Mouse (Mus musculus) heart, adult 2 months (tissue): ENCODE results near the gene Nudt15. TPM values are rescaled to one million over a fixed set of nuclear protein-coding genes. Genes with fewer than 3 reads are reported as not detected.
A peak's percentile ranks its signal among the peaks of the same experiment; 100 is the strongest.

Source experiments
- DNase-seq, 2 experiments: peaks; one replicate each; pipeline ENCODE4 v3.0.0; 2021
- H3K27ac ChIP-seq: fragments of 200-600 bp; 2 replicates; pipeline ENCODE4 v1.8.1; 2022
- H3K27me3 ChIP-seq: fragments of 200-500 bp; 2 replicates; pipeline ENCODE4 v1.6.1; 2012; ENCODE audit warnings: mild to moderate bottlenecking, low read length, inconsistent platforms, mixed read lengths; ENCODE audit not compliant: control insufficient read depth, insufficient read depth
- H3K36me3 ChIP-seq: fragments of 200-500 bp; 2 replicates; pipeline ENCODE4 v1.6.1; 2012; ENCODE audit warnings: low read length, inconsistent platforms; ENCODE audit not compliant: control insufficient read depth, insufficient read depth
- H3K4me1 ChIP-seq: fragments of 200-500 bp; 2 replicates; pipeline ENCODE4 v1.6.1; 2011; ENCODE audit warnings: low read length; ENCODE audit not compliant: control insufficient read depth, insufficient read depth
- H3K4me3 ChIP-seq: fragments of 200-600 bp; 2 replicates; pipeline ENCODE4 v1.8.1; 2022
- H3K79me2 ChIP-seq: fragments of 200-500 bp; replicated peaks from 2 replicates; pipeline ENCODE4 v1.6.1; 2012; ENCODE audit warnings: mild to moderate bottlenecking, inconsistent platforms, low read length, moderate library complexity, mixed read lengths; ENCODE audit not compliant: control insufficient read depth, insufficient read depth
- H3K9ac ChIP-seq: fragments of 200-500 bp; 2 replicates; pipeline ENCODE4 v1.6.1; 2012; ENCODE audit warnings: low read depth, mild to moderate bottlenecking, control low read depth, inconsistent platforms, low read length, mixed read lengths
- CTCF ChIP-seq: fragments of 200-600 bp; IDR thresholded peaks from 2 replicates; pipeline ENCODE4 v1.8.1; 2022; ENCODE audit warnings: antibody characterized with exemption, mild to moderate bottlenecking, moderate library complexity
- EP300 ChIP-seq: fragments of 200-500 bp; IDR thresholded peaks from 2 replicates; pipeline ENCODE4 v1.6.1; 2011; ENCODE audit warnings: low read depth, low read length, control low read depth; ENCODE audit not compliant: insufficient read depth
- POLR2A ChIP-seq: fragments of 200-500 bp; IDR thresholded peaks from 2 replicates; pipeline ENCODE4 v1.6.1; 2011; ENCODE audit warnings: mild to moderate bottlenecking, low read depth, low read length, control low read depth; ENCODE audit not compliant: insufficient read depth
- WGBS: fragments of 180-500 bp; shearing (Covaris S2); methylation state at CpG from one replicate; pipeline ENCODE4 v1.1.7; 2018; 5-methylcytosine and 5-hydroxymethylcytosine counted together
- intact Hi-C: fragments of 180-260 bp; cut with DNase I; formaldehyde crosslinking; loops from one replicate; pipeline ENCODE4 v1.15.1; 2025
- polyA plus RNA-seq: library from polyadenylated mRNA; depleted of rRNA; stranded (reverse); fragments of >200 nt; gene quantifications from 2 replicates; pipeline ENCODE4 v1.2.3, GENCODE M21; 2012; rRNA removed
- total RNA-seq, 2 experiments: library from RNA; stranded (reverse); gene quantifications; 2 replicates each; pipeline ENCODE4 v1.2.3; 2021

The Nudt15 gene
- total and polyA plus RNA-seq, 3 experiments: 3.2 to 8.6 (median 7.3) TPM

GRCm38 (mm10) chr14:73473670-73474460 is 74.2 kb downstream of the Nudt15 start:
- no peak overlapping the region for H3K4me3 ChIP-seq
- no peaks in the 10 kb centered on the region for H3K79me2 ChIP-seq
- WGBS: 22% methylated on average over 3 of the region's 3 CpGs
- DNase-seq: peak; percentile 76 to 77
- peak overlapping the region; percentile 88 for H3K27ac ChIP-seq
- peak overlapping the region; percentile 25; the same call in 1 of the 2 replicates for H3K9ac ChIP-seq
- TF ChIP-seq CTCF: no peak
- no peak for TF ChIP-seq POLR2A
- no peak for TF ChIP-seq EP300
- peaks cover 23% of the 10 kb centered on the region for H3K4me1 ChIP-seq
- H3K27me3 ChIP-seq: no peaks in the 10 kb centered on the region
- intact Hi-C loops: loop anchor here (1.0 to 2.0 kb wide), 2 partner anchors 89 to 148 kb away; partner anchors contain the start of gene Itm2b
- peaks cover 6% of the 10 kb centered on the region for H3K36me3 ChIP-seq

DNA sequence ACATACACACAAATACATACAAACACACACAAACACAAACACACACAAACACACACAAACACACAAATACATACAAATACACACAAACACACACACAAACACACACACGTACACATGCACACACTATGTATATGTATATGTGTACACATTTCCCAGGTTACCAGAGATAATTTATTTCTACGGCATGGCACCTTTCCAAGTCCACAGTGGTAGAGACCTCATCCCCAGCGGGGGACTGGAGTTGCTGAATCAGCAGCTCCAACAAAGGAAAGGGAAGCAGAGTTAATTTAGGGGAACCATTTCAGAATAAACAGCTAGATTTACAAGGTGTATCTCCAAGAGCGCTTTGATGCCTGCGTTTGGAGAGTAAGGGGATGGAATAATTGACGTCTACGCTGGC is 75.8 kb downstream of the Nudt15 start:
- WGBS: 79% methylated on average over 7 of the region's 7 CpGs
- H3K27ac ChIP-seq: no peak overlapping the region
- H3K4me1 ChIP-seq: peaks cover 20% of the 10 kb centered on the region
- no peak overlapping the region for H3K9ac ChIP-seq
- H3K4me3 ChIP-seq: no peak overlapping the region
- peaks cover 6% of the 10 kb centered on the region for H3K36me3 ChIP-seq
- intact Hi-C loops: no loop called here
- TF ChIP-seq CTCF (no peak), EP300 (no peak), POLR2A (no peak)
- no peak for DNase-seq
- no peaks in the 10 kb centered on the region for H3K79me2 ChIP-seq
- no peaks in the 10 kb centered on the region for H3K27me3 ChIP-seq

DNA sequence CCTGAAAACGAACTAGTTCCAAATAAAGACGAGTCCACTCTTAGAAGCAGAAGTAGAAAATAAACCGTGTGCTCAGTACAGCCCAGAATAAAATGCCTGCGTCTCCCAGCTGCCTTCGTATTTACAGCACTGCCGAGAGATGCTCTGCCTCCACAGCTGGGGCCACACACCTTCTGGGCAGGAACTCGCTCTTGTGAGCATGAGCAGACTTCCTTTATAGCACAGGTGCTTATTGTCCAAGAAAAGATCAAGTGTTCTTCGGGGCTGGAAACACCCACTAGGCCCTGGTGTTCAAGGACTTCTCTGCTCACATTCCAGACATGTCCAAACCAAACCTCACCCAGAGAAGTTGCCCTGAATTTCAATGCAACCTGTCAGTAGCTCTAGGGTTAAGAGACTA is 77.4 kb downstream of the Nudt15 start:
- H3K27me3 ChIP-seq: no peaks in the 10 kb centered on the region
- H3K4me3 ChIP-seq: no peak overlapping the region
- peaks cover 6% of the 10 kb centered on the region for H3K36me3 ChIP-seq
- H3K27ac ChIP-seq: no peak overlapping the region
- 74% methylated on average over 8 of the region's 8 CpGs for WGBS
- no peak overlapping the region for H3K9ac ChIP-seq
- no peak for DNase-seq
- H3K4me1 ChIP-seq: peaks cover 15% of the 10 kb centered on the region
- TF ChIP-seq EP300 (no peak), CTCF (no peak), POLR2A (no peak)
- H3K79me2 ChIP-seq: no peaks in the 10 kb centered on the region
- intact Hi-C loops: no loop called here

GRCm38 (mm10) chr14:73469506-73469905 is 78.5 kb downstream of the Nudt15 start:
- no peaks in the 10 kb centered on the region for H3K79me2 ChIP-seq
- H3K9ac ChIP-seq: no peak overlapping the region
- 86% methylated on average over 7 of the region's 7 CpGs for WGBS
- H3K36me3 ChIP-seq: peaks cover 5% of the 10 kb centered on the region
- peaks cover 8% of the 10 kb centered on the region for H3K4me1 ChIP-seq
- no peak overlapping the region for H3K27ac ChIP-seq
- intact Hi-C loops: no loop called here
- H3K4me3 ChIP-seq: no peak overlapping the region
- TF ChIP-seq CTCF: no peak
- no peak for TF ChIP-seq POLR2A
- TF ChIP-seq EP300: no peak
- no peak for DNase-seq
- no peaks in the 10 kb centered on the region for H3K27me3 ChIP-seq

Other genes with a start within 250 kb of the Nudt15 start
- 10 to 100 TPM; 18.2 to 19.2 TPM for gene Rb1, start 222.4 kb downstream of the Nudt15 start, total RNA-seq
- 5.1 and 9.6 TPM in 2 replicates for gene Rb1, start 222.4 kb downstream of the Nudt15 start, polyA plus RNA-seq
- 100 to 1,000 TPM; 724 to 814 TPM for gene Itm2b, start 163.0 kb downstream of the Nudt15 start, total RNA-seq
- gene Itm2b, start 163.0 kb downstream of the Nudt15 start, polyA plus RNA-seq: 771 and 1,125 TPM in 2 replicates
- 10 to 100 TPM; 19.5 to 23.5 TPM for gene Med4, start 38.2 kb downstream of the Nudt15 start, total RNA-seq
- gene Med4, start 38.2 kb downstream of the Nudt15 start, polyA plus RNA-seq: 12.5 and 18.2 TPM in 2 replicates
- gene Sucla2, start 22.9 kb downstream of the Nudt15 start, total RNA-seq: 100 to 1,000 TPM; 693 to 811 TPM
- 125 and 246 TPM in 2 replicates for gene Sucla2, start 22.9 kb downstream of the Nudt15 start, polyA plus RNA-seq
- not detected for gene Gm21750, start 113.0 kb upstream of the Nudt15 start, total RNA-seq
- not detected in 2 replicates for gene Gm21750, start 113.0 kb upstream of the Nudt15 start, polyA plus RNA-seq